ENCODE assay signal across 8 mouse cellular contexts in genomic region chr2:90744285-90745052, GRCm38 (mm10). TPM values are rescaled to one million over a fixed set of nuclear protein-coding genes. Genes with fewer than 3 reads are reported as not detected.
DNase-seq lines count a peak whose midpoint lies in the region; ATAC-seq and TF ChIP-seq lines count a peak whose summit lies in the region.

No protein-coding gene starts in this region.

- peak in 1 of 2 experiments; percentile 17 for DNase-seq in layer of hippocampus, adult 2 months (ENCODE audit: low spot score in 2 of 2)
- DNase-seq in layer of hippocampus, adult 18-20 months (ENCODE audit: low spot score in 2 of 2) = no peak
- DNase-seq in kidney, postnatal 0 days (ENCODE audit: low spot score) = no peak
- DNase-seq in ovary, adult 18-20 months (ENCODE audit: low spot score) = no peak

- peak overlapping the region; percentile 67; the same call in 1 of the 2 replicates for H3K9ac ChIP-seq in heart, embryonic 11.5 days (ENCODE audit: low read depth, low read length)
- H3K9ac ChIP-seq in kidney, postnatal 0 days (ENCODE audit: low read depth, low read length) = peak overlapping the region; percentile 37; the same call in 1 of the 2 replicates
- H3K9ac ChIP-seq in midbrain, embryonic 16.5 days (ENCODE audit: low read depth, low read length) = peak overlapping the region; percentile 46; the same call in 1 of the 2 replicates

- H3K27me3 ChIP-seq in heart, embryonic 11.5 days (ENCODE audit: control insufficient read depth, insufficient read depth, low read length) = no peaks in the 10 kb centered on the region
- H3K27me3 ChIP-seq in kidney, postnatal 0 days (ENCODE audit: insufficient read depth, low read length) = no peaks in the 10 kb centered on the region
- H3K27me3 ChIP-seq in midbrain, embryonic 16.5 days (ENCODE audit: control insufficient read depth, insufficient read depth, low read depth, low read length) = no peaks in the 10 kb centered on the region

- peaks cover 6% of the 10 kb centered on the region; the same call in 1 of the 2 replicates for H3K4me1 ChIP-seq in brown adipose tissue, adult 24 weeks (ENCODE audit: control insufficient read depth, insufficient read depth, insufficient read length, low read length)
- peaks cover 5% of the 10 kb centered on the region; the same call in 1 of the 2 replicates for H3K4me1 ChIP-seq in heart, embryonic 11.5 days (ENCODE audit: control insufficient read depth, insufficient read depth, low read length)
- H3K4me1 ChIP-seq in kidney, postnatal 0 days (replicated peaks; ENCODE audit: insufficient read depth, low read length) = no peaks in the 10 kb centered on the region
- H3K4me1 ChIP-seq in midbrain, embryonic 16.5 days (ENCODE audit: control insufficient read depth, insufficient read depth, low read length) = peaks cover 24% of the 10 kb centered on the region

- H3K27ac ChIP-seq in layer of hippocampus, adult 2 months = peak overlapping the region; percentile 98
- H3K27ac ChIP-seq in brown adipose tissue, adult 24 weeks (replicated peaks; ENCODE audit: low read depth, low read length) = peak overlapping the region; percentile 42
- peak overlapping the region; percentile 92 for H3K27ac ChIP-seq in heart, embryonic 11.5 days (ENCODE audit: low read depth, low read length)
- peak overlapping the region; percentile 82 for H3K27ac ChIP-seq in kidney, postnatal 0 days
- H3K27ac ChIP-seq in midbrain, embryonic 16.5 days (ENCODE audit: low read length) = peak overlapping the region; percentile 93

- no peak for TF ChIP-seq CTCF in layer of hippocampus, adult 2 months (conservative IDR thresholded peaks at IDR 0.05)
- TF ChIP-seq CTCF in kidney, postnatal 0 days (IDR thresholded peaks at IDR 0.05; ENCODE audit: low read depth) = no peak

- H3K4me3 ChIP-seq in layer of hippocampus, adult 2 months = peak overlapping the region; percentile 97
- peak overlapping the region; percentile 50 for H3K4me3 ChIP-seq in brown adipose tissue, adult 24 weeks (ENCODE audit: insufficient read depth, low read depth, low read length)
- peak overlapping the region; percentile 87 for H3K4me3 ChIP-seq in heart, embryonic 11.5 days (ENCODE audit: low read depth, low read length)
- H3K4me3 ChIP-seq in kidney, postnatal 0 days (replicated peaks; ENCODE audit: low read depth, low read length) = peak overlapping the region; percentile 13; the same call in 1 of the 2 replicates
- H3K4me3 ChIP-seq in midbrain, embryonic 16.5 days (ENCODE audit: low read depth, low read length) = peak overlapping the region; percentile 90

- ATAC-seq in heart, embryonic 11.5 days (replicated peaks; ENCODE audit: insufficient number of reproducible peaks, low FRiP score, low TSS enrichment) = no peak
- no peak for ATAC-seq in kidney, postnatal 0 days (replicated peaks; ENCODE audit: low FRiP score, low read depth)
- ATAC-seq in midbrain, embryonic 16.5 days = peak; percentile 22
- ATAC-seq in activated CD4-positive, CD25-positive, alpha-beta regulatory T cell, adult 4 months = no peak

- 0 out of 2 replicates have a peak, but pooled peaks cover 4% of the 10 kb centered on the region for H3K36me3 ChIP-seq in heart, embryonic 11.5 days (ENCODE audit: control insufficient read depth, insufficient read depth, low read length)
- H3K36me3 ChIP-seq in kidney, postnatal 0 days (ENCODE audit: insufficient read depth, low read length) = no peaks in the 10 kb centered on the region
- H3K36me3 ChIP-seq in midbrain, embryonic 16.5 days (ENCODE audit: control insufficient read depth, insufficient read depth, low read length) = peaks cover 3% of the 10 kb centered on the region; the same call in 1 of the 2 replicates

- H3K4me2 ChIP-seq in heart, embryonic 11.5 days = peak overlapping the region; percentile 65
- H3K4me2 ChIP-seq in kidney, postnatal 0 days (ENCODE audit: low read length) = peak overlapping the region; percentile 47
- H3K4me2 ChIP-seq in midbrain, embryonic 16.5 days (ENCODE audit: low read length) = peak overlapping the region; percentile 54

- WGBS in heart, embryonic 11.5 days (ENCODE audit: insufficient replicate concordance) = 53% methylated on average over 12 of the region's 12 CpGs
- 69% methylated on average over 12 of the region's 12 CpGs for WGBS in kidney, postnatal 0 days
- WGBS in midbrain, embryonic 16.5 days = 66% methylated on average over 12 of the region's 12 CpGs

- H3K9me3 ChIP-seq in heart, embryonic 11.5 days (replicated peaks; ENCODE audit: control insufficient read depth, low read length) = no peaks in the 10 kb centered on the region
- no peaks in the 10 kb centered on the region for H3K9me3 ChIP-seq in kidney, postnatal 0 days (replicated peaks; ENCODE audit: low read length)
- H3K9me3 ChIP-seq in midbrain, embryonic 16.5 days (replicated peaks; ENCODE audit: control insufficient read depth, low read length, poor library complexity, severe bottlenecking) = no peaks in the 10 kb centered on the region

RNA-seq across cellular contexts. Expression of gene Fnbp4, which starts 0.7 kb away (rescaled TPM):
- total RNA-seq in layer of hippocampus, adult 2 months (2021) = 10 to 100 TPM; 58.3 to 73.3 TPM
- total RNA-seq in layer of hippocampus, adult 18-20 months (2021) = 10 to 100 TPM; 46.9 to 51.0 TPM
- polyA plus RNA-seq in brown adipose tissue, adult 24 weeks (2012; ENCODE audit: insufficient read depth, insufficient read length, missing spikeins) = 8.2 and 14.7 TPM in 2 replicates
- 62.3 and 73.4 TPM in 2 replicates for polyA plus RNA-seq in heart, embryonic 11.5 days (2014; fragmentation: Nextera tagmentation; extraction: Ambion mirVana)
- polyA plus RNA-seq in kidney, postnatal 0 days (2015; fragmentation: Nextera tagmentation; extraction: Ambion mirVana) = 44.2 and 52.7 TPM in 2 replicates
- 102 and 117 TPM in 2 replicates for polyA plus RNA-seq in midbrain, embryonic 16.5 days (2015; fragmentation: Nextera tagmentation; extraction: Ambion mirVana)
- 100 to 1,000 TPM in 1 of 2 experiments, 10 to 100 TPM in 1; 84.7 to 121 TPM for polyA plus RNA-seq in activated CD4-positive, CD25-positive, alpha-beta regulatory T cell, adult 4 months (2017; shearing (Covaris generic))

RNA-seq across cellular contexts. Expression of gene Agbl2, which starts 38.1 kb away (rescaled TPM):
- 1 to 10 TPM; 1.0 to 1.3 TPM for total RNA-seq in layer of hippocampus, adult 2 months (2021)
- 1 to 10 TPM in 1 of 2 experiments, under 1 TPM in 1; 0.64 to 1.5 TPM for total RNA-seq in layer of hippocampus, adult 18-20 months (2021)
- 0.87 and 1.3 TPM in 2 replicates for polyA plus RNA-seq in brown adipose tissue, adult 24 weeks (2012; ENCODE audit: insufficient read depth, insufficient read length, missing spikeins)
- polyA plus RNA-seq in heart, embryonic 11.5 days (2014; fragmentation: Nextera tagmentation; extraction: Ambion mirVana) = 1.1 and 1.2 TPM in 2 replicates
- polyA plus RNA-seq in kidney, postnatal 0 days (2015; fragmentation: Nextera tagmentation; extraction: Ambion mirVana) = 0.89 and 0.96 TPM in 2 replicates
- polyA plus RNA-seq in midbrain, embryonic 16.5 days (2015; fragmentation: Nextera tagmentation; extraction: Ambion mirVana) = 0.51 and 0.56 TPM in 2 replicates
- polyA plus RNA-seq in activated CD4-positive, CD25-positive, alpha-beta regulatory T cell, adult 4 months (2017; shearing (Covaris generic)) = not detected

Comparison
In these comparisons a context has a peak if more than half of its experiments do, and no peak if none do; other contexts are left out.
1. H3K27ac ChIP-seq: peak in every context shown above with its lines; median percentile 98 in layer of hippocampus, adult 2 months; 93 in midbrain, embryonic 16.5 days; 92 in heart, embryonic 11.5 days; 82 in kidney, postnatal 0 days; 42 in brown adipose tissue, adult 24 weeks.
2. H3K4me3 ChIP-seq: peak in every context shown above with its lines; median percentile 97 in layer of hippocampus, adult 2 months; 90 in midbrain, embryonic 16.5 days; 87 in heart, embryonic 11.5 days; 50 in brown adipose tissue, adult 24 weeks; 13 in kidney, postnatal 0 days.